Mouse (Mus musculus): ENCODE measurements around the gene Polr1d. TPM values are rescaled to one million over a fixed set of nuclear protein-coding genes. Genes with fewer than 3 reads are reported as not detected.
A peak's percentile ranks its signal among the peaks of the same experiment; 100 is the strongest.

Polr1d gene
- total RNA-seq, 1 experiment from 2014 or later, result 107 TPM

GRCm38 (mm10) chr5:147054328-147054727, 22.5 kb upstream of the Polr1d start:
- ATAC-seq (replicated peaks; ENCODE audit: insufficient number of reproducible peaks, low FRiP score, low TSS enrichment, poor library complexity, severe bottlenecking), result no peak

GRCm38 (mm10) chr5:147054747-147055270, 22.0 kb upstream of the Polr1d start:
- no peak for ATAC-seq (replicated peaks; ENCODE audit: insufficient number of reproducible peaks, low FRiP score, low TSS enrichment, poor library complexity, severe bottlenecking)

GRCm38 (mm10) chr5:147055572-147056245, 21.1 kb upstream of the Polr1d start:
- ATAC-seq (replicated peaks; ENCODE audit: insufficient number of reproducible peaks, low FRiP score, low TSS enrichment, poor library complexity, severe bottlenecking), result no peak

- ATAC-seq (replicated peaks; ENCODE audit: insufficient number of reproducible peaks, low FRiP score, low TSS enrichment, poor library complexity, severe bottlenecking), result no peak
Measured at GRCm38 (mm10) chr5:147056712-147057290, 20.0 kb upstream of the Polr1d start.

GRCm38 (mm10) chr5:147057626-147058414, 19.0 kb upstream of the Polr1d start:
- no peak for ATAC-seq (replicated peaks; ENCODE audit: insufficient number of reproducible peaks, low FRiP score, low TSS enrichment, poor library complexity, severe bottlenecking)

- ATAC-seq (replicated peaks; ENCODE audit: insufficient number of reproducible peaks, low FRiP score, low TSS enrichment, poor library complexity, severe bottlenecking), result no peak
Measured at GRCm38 (mm10) chr5:147058661-147059060, 18.2 kb upstream of the Polr1d start.

GRCm38 (mm10) chr5:147059319-147059718, 17.5 kb upstream of the Polr1d start:
- ATAC-seq (replicated peaks; ENCODE audit: insufficient number of reproducible peaks, low FRiP score, low TSS enrichment, poor library complexity, severe bottlenecking), result peak; percentile 37

- no peak; the same call in 1 of the 2 replicates for ATAC-seq (replicated peaks; ENCODE audit: insufficient number of reproducible peaks, low FRiP score, low TSS enrichment, poor library complexity, severe bottlenecking)
Measured at GRCm38 (mm10) chr5:147060024-147060423, 16.8 kb upstream of the Polr1d start.

- ATAC-seq (replicated peaks; ENCODE audit: insufficient number of reproducible peaks, low FRiP score, low TSS enrichment, poor library complexity, severe bottlenecking), result no peak
Measured at GRCm38 (mm10) chr5:147063215-147063661, 13.6 kb upstream of the Polr1d start.

- ATAC-seq (replicated peaks; ENCODE audit: insufficient number of reproducible peaks, low FRiP score, low TSS enrichment, poor library complexity, severe bottlenecking), result no peak
Measured at GRCm38 (mm10) chr5:147066129-147066528, 10.7 kb upstream of the Polr1d start.

GRCm38 (mm10) chr5:147066965-147067364, 9.9 kb upstream of the Polr1d start:
- ATAC-seq (replicated peaks; ENCODE audit: insufficient number of reproducible peaks, low FRiP score, low TSS enrichment, poor library complexity, severe bottlenecking), result no peak

GRCm38 (mm10) chr5:147068876-147069275, 8.0 kb upstream of the Polr1d start:
- no peak for ATAC-seq (replicated peaks; ENCODE audit: insufficient number of reproducible peaks, low FRiP score, low TSS enrichment, poor library complexity, severe bottlenecking)

- no peak for ATAC-seq (replicated peaks; ENCODE audit: insufficient number of reproducible peaks, low FRiP score, low TSS enrichment, poor library complexity, severe bottlenecking)
Measured at GRCm38 (mm10) chr5:147070791-147071516, 5.9 kb upstream of the Polr1d start.

GRCm38 (mm10) chr5:147071886-147072285, 5.0 kb upstream of the Polr1d start:
- ATAC-seq (replicated peaks; ENCODE audit: insufficient number of reproducible peaks, low FRiP score, low TSS enrichment, poor library complexity, severe bottlenecking), result no peak

GRCm38 (mm10) chr5:147073805-147074204, 3.0 kb upstream of the Polr1d start:
- ATAC-seq (replicated peaks; ENCODE audit: insufficient number of reproducible peaks, low FRiP score, low TSS enrichment, poor library complexity, severe bottlenecking), result no peak

- ATAC-seq (replicated peaks; ENCODE audit: insufficient number of reproducible peaks, low FRiP score, low TSS enrichment, poor library complexity, severe bottlenecking), result no peak
Measured at GRCm38 (mm10) chr5:147075103-147076025, 1.5 kb upstream of the Polr1d start.

- peak; percentile 97 for ATAC-seq (replicated peaks; ENCODE audit: insufficient number of reproducible peaks, low FRiP score, low TSS enrichment, poor library complexity, severe bottlenecking)
Measured at GRCm38 (mm10) chr5:147076026-147076798, 638 bp upstream of the Polr1d start, which contains the start of gene Lnx2. Gene Lnx2, minus strand, starts transcription at chr5:147076586.

Measured in monocyte, adult 5-6 weeks (primary cell).